Mouse (Mus musculus) limb, embryonic 12.5 days (tissue): Measurements from ENCODE around the gene Wfdc9. TPM values are rescaled to one million over a fixed set of nuclear protein-coding genes. Genes with fewer than 3 reads are reported as not detected.

Experiments used
- ATAC-seq: fragments of 200-750 bp; cut with Nextera tagmentation; 2 replicates; pipeline ENCODE4 v1.8.0; 2017; ENCODE audit warnings: low read depth, moderate TSS enrichment; ENCODE audit not compliant: insufficient number of reproducible peaks, insufficient read depth, low FRiP score, low TSS enrichment
- H3K27ac ChIP-seq: fragments of 300-500 bp; sonication (generic); 2 replicates; pipeline ENCODE4 v1.5.1; 2016; ENCODE audit warnings: mild to moderate bottlenecking, moderate library complexity
- H3K27me3 ChIP-seq: fragments of 300-500 bp; sonication (generic); 2 replicates; pipeline ENCODE4 v1.6.1; 2016; ENCODE audit warnings: mild to moderate bottlenecking, moderate library complexity
- H3K36me3 ChIP-seq: fragments of 300-500 bp; sonication (generic); 2 replicates; pipeline ENCODE4 v1.6.1; 2016; ENCODE audit warnings: mild to moderate bottlenecking, moderate library complexity
- H3K4me1 ChIP-seq: fragments of 300-500 bp; sonication (generic); replicated peaks from 2 replicates; pipeline ENCODE4 v1.6.1; 2016
- H3K4me2 ChIP-seq: fragments of 300-500 bp; sonication (generic); 2 replicates; pipeline ENCODE4 v1.6.1; 2016; ENCODE audit warnings: mild to moderate bottlenecking, moderate library complexity
- H3K4me3 ChIP-seq: fragments of 300-500 bp; sonication (generic); replicated peaks from 2 replicates; pipeline ENCODE4 v1.5.1; 2016; ENCODE audit warnings: mild to moderate bottlenecking
- H3K9ac ChIP-seq: fragments of 300-500 bp; sonication (generic); replicated peaks from 2 replicates; pipeline ENCODE4 v1.6.1; 2016; ENCODE audit warnings: mild to moderate bottlenecking, moderate library complexity
- H3K9me3 ChIP-seq: fragments of 300-500 bp; sonication (generic); 2 replicates; pipeline ENCODE4 v1.6.1; 2016; ENCODE audit warnings: mild to moderate bottlenecking, moderate library complexity
- WGBS: fragments of 180-500 bp; shearing (Covaris S2); methylation state at CpG from one replicate; pipeline ENCODE4 v1.1.7; 2016; 5-methylcytosine and 5-hydroxymethylcytosine counted together
- polyA plus RNA-seq: library from polyadenylated mRNA; unstranded; fragments of >200 nt; fragmentation: Nextera tagmentation; extraction: Ambion mirVana; gene quantifications from 2 replicates; pipeline ENCODE4 v1.2.1, GENCODE M21; 2016

Gene Wfdc9
- polyA plus RNA-seq, 1 experiment from 2014 or later, result not detected

GRCm38 (mm10) chr2:164676103-164676502 lies 19.7 kb upstream of the Wfdc9 start:
- H3K9ac ChIP-seq, result no peak overlapping the region
- H3K36me3 ChIP-seq, result no peaks in the 10 kb centered on the region
- H3K4me3 ChIP-seq, result no peak overlapping the region
- no peak overlapping the region for H3K27ac ChIP-seq
- 0 out of 2 replicates have a peak, but pooled peaks cover 8% of the 10 kb centered on the region for H3K4me1 ChIP-seq
- no peak for ATAC-seq
- H3K27me3 ChIP-seq, result no peaks in the 10 kb centered on the region
- 81% methylated on average over 7 of the region's 7 CpGs for WGBS
- H3K9me3 ChIP-seq, result peaks cover 10% of the 10 kb centered on the region; the same call in 1 of the 2 replicates
- H3K4me2 ChIP-seq, result no peak overlapping the region

GRCm38 (mm10) chr2:164673987-164674386 lies 17.6 kb upstream of the Wfdc9 start, which contains the start of gene Wfdc11:
Gene Wfdc11 (minus strand): TSS chr2:164674087.
- 0 out of 2 replicates have a peak, but pooled peaks cover 4% of the 10 kb centered on the region for H3K4me1 ChIP-seq
- peaks cover 10% of the 10 kb centered on the region; the same call in 1 of the 2 replicates for H3K9me3 ChIP-seq
- WGBS, result 72% methylated on average over 7 of the region's 7 CpGs
- no peak for ATAC-seq
- no peaks in the 10 kb centered on the region for H3K36me3 ChIP-seq
- H3K9ac ChIP-seq, result no peak within 1 kb of the TSS
- H3K27ac ChIP-seq, result no peak within 1 kb of the TSS
- H3K4me2 ChIP-seq, result no peak within 1 kb of the TSS
- no peak within 1 kb of the TSS for H3K4me3 ChIP-seq
- no peaks in the 10 kb centered on the region for H3K27me3 ChIP-seq

- Histone ChIP-seq H3K9me3 (peaks cover 7% of the 10 kb centered on the region; the same call in 1 of the 2 replicates), H3K4me3 (no peak overlapping the region), H3K36me3 (no peaks in the 10 kb centered on the region), H3K27ac (no peak overlapping the region), H3K4me2 (no peak overlapping the region), H3K4me1 (no peaks in the 10 kb centered on the region), H3K27me3 (no peaks in the 10 kb centered on the region), H3K9ac (no peak overlapping the region)
- no peak for ATAC-seq
- WGBS, result 21% methylated on average over 1 of the region's 1 CpGs
These were observed 14.6 kb upstream of the Wfdc9 start for GRCm38 (mm10) chr2:164670938-164671337.

- WGBS, result 78% methylated on average over 5 of the region's 5 CpGs
- peaks cover 5% of the 10 kb centered on the region; the same call in 1 of the 2 replicates for H3K9me3 ChIP-seq
- no peak for ATAC-seq
These were observed 13.9 kb upstream of the Wfdc9 start for GRCm38 (mm10) chr2:164670261-164670660.

GRCm38 (mm10) chr2:164664851-164665250 lies 8.5 kb upstream of the Wfdc9 start:
- Histone ChIP-seq H3K9ac (no peak overlapping the region), H3K9me3 (no peaks in the 10 kb centered on the region), H3K27me3 (no peaks in the 10 kb centered on the region), H3K27ac (no peak overlapping the region), H3K4me1 (no peaks in the 10 kb centered on the region), H3K36me3 (no peaks in the 10 kb centered on the region), H3K4me3 (no peak overlapping the region), H3K4me2 (no peak overlapping the region)
- ATAC-seq, result no peak
- 87% methylated on average over 7 of the region's 7 CpGs for WGBS

More at GRCm38 (mm10) chr2:164670261-164670660, 13.9 kb upstream of the Wfdc9 start:
- Histone ChIP-seq H3K4me2 (no peak overlapping the region), H3K4me1 (no peaks in the 10 kb centered on the region), H3K9ac (no peak overlapping the region), H3K27ac (no peak overlapping the region), H3K4me3 (no peak overlapping the region), H3K27me3 (no peaks in the 10 kb centered on the region), H3K36me3 (no peaks in the 10 kb centered on the region)

GRCm38 (mm10) chr2:164655858-164656257 lies 525 bp downstream of the Wfdc9 start, which contains the start of gene Wfdc10:
Gene Wfdc10 (plus strand): TSS chr2:164656046.
- Histone ChIP-seq H3K27me3 (peaks cover 5% of the 10 kb centered on the region; the same call in 1 of the 2 replicates), H3K27ac (no peak within 1 kb of the TSS), H3K4me2 (no peak within 1 kb of the TSS), H3K4me3 (no peak within 1 kb of the TSS), H3K4me1 (no peaks in the 10 kb centered on the region), H3K9me3 (no peaks in the 10 kb centered on the region), H3K9ac (no peak within 1 kb of the TSS), H3K36me3 (no peaks in the 10 kb centered on the region)
- WGBS, result 18% methylated on average over 11 of the region's 11 CpGs
- peak; percentile 37; the same call in 1 of the 2 replicates for ATAC-seq

GRCm38 (mm10) chr2:164641881-164642673 lies 14.3 kb downstream of the Wfdc9 start:
- Histone ChIP-seq H3K27ac (no peak overlapping the region), H3K4me3 (no peak overlapping the region)
- 84% methylated on average over 13 of the region's 13 CpGs for WGBS

GRCm38 (mm10) chr2:164641129-164641528 lies 15.3 kb downstream of the Wfdc9 start:
- no peaks in the 10 kb centered on the region for H3K36me3 ChIP-seq
- H3K9me3 ChIP-seq, result no peaks in the 10 kb centered on the region
- WGBS, result 67% methylated on average over 7 of the region's 7 CpGs
- H3K27me3 ChIP-seq, result 0 out of 2 replicates have a peak, but pooled peaks cover 2% of the 10 kb centered on the region
- H3K4me3 ChIP-seq, result no peak overlapping the region
- H3K9ac ChIP-seq, result no peak overlapping the region
- H3K4me2 ChIP-seq, result no peak overlapping the region
- H3K27ac ChIP-seq, result no peak overlapping the region
- no peak for ATAC-seq
- H3K4me1 ChIP-seq, result no peaks in the 10 kb centered on the region

More at GRCm38 (mm10) chr2:164641881-164642673, 14.3 kb downstream of the Wfdc9 start:
- H3K9me3 ChIP-seq, result no peaks in the 10 kb centered on the region
- no peaks in the 10 kb centered on the region for H3K36me3 ChIP-seq
- H3K27me3 ChIP-seq, result 0 out of 2 replicates have a peak, but pooled peaks cover 2% of the 10 kb centered on the region
- H3K9ac ChIP-seq, result no peak overlapping the region
- no peak overlapping the region for H3K4me2 ChIP-seq
- ATAC-seq, result no peak
- no peaks in the 10 kb centered on the region for H3K4me1 ChIP-seq

- 84% methylated on average over 3 of the region's 3 CpGs for WGBS
- Histone ChIP-seq H3K9ac (no peak within 1 kb of the TSS), H3K36me3 (no peaks in the 10 kb centered on the region), H3K27ac (no peak within 1 kb of the TSS), H3K4me1 (no peaks in the 10 kb centered on the region), H3K4me2 (no peak within 1 kb of the TSS), H3K27me3 (no peaks in the 10 kb centered on the region), H3K4me3 (no peak within 1 kb of the TSS), H3K9me3 (no peaks in the 10 kb centered on the region)
- ATAC-seq, result no peak
These were observed 17.7 kb downstream of the Wfdc9 start, which contains the start of gene Wfdc16 for GRCm38 (mm10) chr2:164638696-164639095. Gene Wfdc16 (minus strand): TSS chr2:164638796.

- 80% methylated on average over 9 of the region's 9 CpGs for WGBS
- Histone ChIP-seq H3K27me3 (no peaks in the 10 kb centered on the region), H3K9ac (no peak overlapping the region), H3K4me1 (no peaks in the 10 kb centered on the region), H3K36me3 (no peaks in the 10 kb centered on the region), H3K4me3 (no peak overlapping the region), H3K9me3 (no peaks in the 10 kb centered on the region), H3K27ac (no peak overlapping the region), H3K4me2 (no peak overlapping the region)
- ATAC-seq, result no peak
These were observed 21.1 kb downstream of the Wfdc9 start for GRCm38 (mm10) chr2:164635266-164635665.

GRCm38 (mm10) chr2:164621775-164622174 lies 34.6 kb downstream of the Wfdc9 start:
- Histone ChIP-seq H3K4me2 (no peak overlapping the region), H3K9me3 (no peaks in the 10 kb centered on the region), H3K27ac (no peak overlapping the region), H3K9ac (no peak overlapping the region), H3K4me1 (no peaks in the 10 kb centered on the region), H3K36me3 (no peaks in the 10 kb centered on the region), H3K27me3 (no peaks in the 10 kb centered on the region), H3K4me3 (no peak overlapping the region)
- WGBS, result 89% methylated on average over 4 of the region's 4 CpGs
- no peak for ATAC-seq
